Mouse (Mus musculus) small intestine, adult 2 months (tissue): ENCODE measurements at regions not wholly inside any gene's neighbourhood (a gene's known extent, or its start where the extent isn't known, plus 50 kb on each side); places are given as distances from the start of the nearest gene placed in this dataset.

ENCODE experiments used
- CTCF ChIP-seq: fragments of 200-500 bp; IDR thresholded peaks from 2 replicates; pipeline ENCODE4 v1.5.1; 2012; ENCODE audit warnings: low read depth, mild to moderate bottlenecking, control low read depth, inconsistent platforms, low read length, moderate library complexity, mixed read lengths; ENCODE audit not compliant: insufficient replicate concordance, insufficient read length; ENCODE audit errors: extremely low read depth
- POLR2A ChIP-seq: fragments of 200-500 bp; IDR thresholded peaks from 2 replicates; pipeline ENCODE4 v1.6.1; 2012; ENCODE audit warnings: low read depth, mild to moderate bottlenecking, control low read depth, inconsistent platforms, low read length, moderate library complexity

- no peak for TF ChIP-seq CTCF
- TF ChIP-seq POLR2A: no peak
Measured at GRCm38 (mm10) chr8:103664796-103665195, 436.6 kb upstream of the Cdh5 start.
